Mouse (Mus musculus) neural tube, embryonic 11.5 days (tissue): Measurements from ENCODE around the gene Ctbs. TPM values are rescaled to one million over a fixed set of nuclear protein-coding genes. Genes with fewer than 3 reads are reported as not detected.
A peak's percentile ranks its signal among the peaks of the same experiment; 100 is the strongest.

ENCODE experiments used
- ATAC-seq: fragments of 200-750 bp; cut with Nextera tagmentation; 2 replicates; pipeline ENCODE4 v1.8.0; 2017; ENCODE audit warnings: moderate number of reproducible peaks, mild to moderate bottlenecking, moderate TSS enrichment, moderate library complexity; ENCODE audit not compliant: insufficient read depth, low FRiP score, low TSS enrichment
- DNase-seq: peaks from one replicate; pipeline ENCODE4 v3.0.0-alpha.2; 2015; ENCODE audit warnings: low spot score
- H3K27ac ChIP-seq: fragments of 300-500 bp; sonication (generic); 2 replicates; pipeline ENCODE4 v1.5.1; 2014; ENCODE audit warnings: low read depth, mild to moderate bottlenecking, low read length
- H3K27me3 ChIP-seq: fragments of 300-500 bp; sonication (generic); 2 replicates; pipeline ENCODE4 v1.6.1; 2014; ENCODE audit warnings: mild to moderate bottlenecking, low read length, mixed read lengths; ENCODE audit not compliant: control insufficient read depth, insufficient read depth
- H3K36me3 ChIP-seq: fragments of 300-500 bp; sonication (generic); 2 replicates; pipeline ENCODE4 v1.6.1; 2014; ENCODE audit warnings: mild to moderate bottlenecking, low read length, moderate library complexity, mixed read lengths; ENCODE audit not compliant: control insufficient read depth, insufficient read depth
- H3K4me1 ChIP-seq: fragments of 300-500 bp; sonication (generic); 2 replicates; pipeline ENCODE4 v1.6.1; 2014; ENCODE audit warnings: low read length, mixed read lengths; ENCODE audit not compliant: control insufficient read depth, insufficient read depth
- H3K4me2 ChIP-seq: fragments of 300-500 bp; sonication (generic); 2 replicates; pipeline ENCODE4 v1.6.1; 2014; ENCODE audit warnings: low read depth, mild to moderate bottlenecking, moderate library complexity
- H3K4me3 ChIP-seq: fragments of 300-500 bp; sonication (generic); 2 replicates; pipeline ENCODE4 v1.5.1; 2014; ENCODE audit warnings: low read depth, low read length
- H3K9ac ChIP-seq: fragments of 300-500 bp; sonication (generic); 2 replicates; pipeline ENCODE4 v1.6.1; 2014; ENCODE audit warnings: mild to moderate bottlenecking, low read length
- H3K9me3 ChIP-seq: fragments of 300-500 bp; sonication (generic); 2 replicates; pipeline ENCODE4 v1.6.1; 2016; ENCODE audit warnings: low read length; ENCODE audit not compliant: control insufficient read depth
- WGBS: fragments of 180-500 bp; shearing (Covaris S2); extraction: QIAGEN DNeasy Blood & Tissue Kit; methylation state at CpG from one replicate; pipeline ENCODE4 v1.1.7; 2014; 5-methylcytosine and 5-hydroxymethylcytosine counted together
- polyA plus RNA-seq: library from polyadenylated mRNA; unstranded; fragments of >200 nt; fragmentation: Nextera tagmentation; extraction: Ambion mirVana; gene quantifications from 2 replicates; pipeline ENCODE4 v1.2.1, GENCODE M21; 2014

Ctbs gene
- polyA plus RNA-seq, 1 experiment from 2014 or later, result 5.3 TPM

GRCm38 (mm10) chr3:146486464-146486863 is 36.9 kb downstream of the Ctbs start:
- Histone ChIP-seq H3K27me3 (no peaks in the 10 kb centered on the region), H3K9ac (no peak overlapping the region), H3K27ac (no peak overlapping the region), H3K9me3 (no peaks in the 10 kb centered on the region), H3K4me2 (no peak overlapping the region), H3K36me3 (no peaks in the 10 kb centered on the region), H3K4me1 (no peaks in the 10 kb centered on the region), H3K4me3 (no peak overlapping the region)
- DNase-seq (no peak), ATAC-seq (no peak)
- 83% methylated on average over 4 of the region's 4 CpGs for WGBS

GRCm38 (mm10) chr3:146494941-146495340 is 45.3 kb downstream of the Ctbs start:
- Histone ChIP-seq H3K4me3 (no peak overlapping the region), H3K4me2 (no peak overlapping the region), H3K9me3 (no peaks in the 10 kb centered on the region), H3K4me1 (no peaks in the 10 kb centered on the region), H3K27me3 (no peaks in the 10 kb centered on the region), H3K36me3 (no peaks in the 10 kb centered on the region), H3K9ac (no peak overlapping the region), H3K27ac (no peak overlapping the region)
- DNase-seq (no peak), ATAC-seq (no peak)
- 75% methylated on average over 8 of the region's 8 CpGs for WGBS

DNA sequence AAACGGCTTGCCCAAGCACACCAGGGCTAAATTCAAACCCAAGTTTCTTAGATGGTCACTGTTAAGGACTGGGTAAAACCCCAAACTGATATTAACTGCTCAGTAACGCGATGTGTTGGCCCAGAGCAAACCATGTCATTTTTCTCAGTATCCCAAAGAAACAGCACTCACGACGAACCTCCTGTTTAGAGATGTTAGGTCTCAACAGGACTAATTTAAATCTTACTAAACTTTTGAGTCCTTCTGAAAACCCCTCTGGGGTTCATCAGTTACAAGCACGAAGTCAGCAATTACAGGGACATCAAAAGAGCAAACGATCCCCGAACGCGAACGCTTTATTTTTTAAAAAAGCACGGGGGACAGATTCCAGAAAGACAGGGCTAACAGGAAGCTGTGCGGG is 49.4 kb downstream of the Ctbs start:
- no peaks in the 10 kb centered on the region for H3K9me3 ChIP-seq
- H3K4me2 ChIP-seq, result peak overlapping the region; percentile 77
- H3K4me3 ChIP-seq, result peak overlapping the region; percentile 77
- no peak for DNase-seq
- H3K27ac ChIP-seq, result peak overlapping the region; percentile 72
- H3K4me1 ChIP-seq, result peaks cover 17% of the 10 kb centered on the region
- WGBS, result 6% methylated on average over 13 of the region's 13 CpGs
- 0 out of 2 replicates have a peak, but pooled peaks have one; percentile 1 for ATAC-seq
- H3K36me3 ChIP-seq, result no peaks in the 10 kb centered on the region
- H3K27me3 ChIP-seq, result no peaks in the 10 kb centered on the region
- peak overlapping the region; percentile 83 for H3K9ac ChIP-seq

- H3K27me3 ChIP-seq, result no peaks in the 10 kb centered on the region
- H3K9me3 ChIP-seq, result no peaks in the 10 kb centered on the region
- H3K36me3 ChIP-seq, result no peaks in the 10 kb centered on the region
- peak within 1 kb of the TSS; percentile 83 for H3K9ac ChIP-seq
- H3K27ac ChIP-seq, result peak within 1 kb of the TSS; percentile 72
- 0% methylated on average over 51 of the region's 88 CpGs for WGBS
- peaks cover 17% of the 10 kb centered on the region for H3K4me1 ChIP-seq
- DNase-seq, result peak; percentile 93
- peak; percentile 88 for ATAC-seq
- H3K4me3 ChIP-seq, result peak within 1 kb of the TSS; percentile 77
- H3K4me2 ChIP-seq, result peak within 1 kb of the TSS; percentile 77
Measured at GRCm38 (mm10) chr3:146499431-146500002, 49.9 kb downstream of the Ctbs start, which contains the start of the genes Spata1 and Gng5. Gene Spata1 (minus strand): TSS chr3:146499753. Gene Gng5 (plus strand): TSS chr3:146499807.

- ATAC-seq (peak; percentile 82), DNase-seq (peak; percentile 79)
- H3K27ac ChIP-seq, result peak overlapping the region; percentile 72
- H3K36me3 ChIP-seq, result no peaks in the 10 kb centered on the region
- H3K4me1 ChIP-seq, result peaks cover 17% of the 10 kb centered on the region
- peak overlapping the region; percentile 77 for H3K4me2 ChIP-seq
- under 1% methylated on average over 57 of the region's 57 CpGs for WGBS
- no peaks in the 10 kb centered on the region for H3K9me3 ChIP-seq
- H3K27me3 ChIP-seq, result no peaks in the 10 kb centered on the region
- H3K4me3 ChIP-seq, result peak overlapping the region; percentile 77
- H3K9ac ChIP-seq, result peak overlapping the region; percentile 83
Measured at GRCm38 (mm10) chr3:146500003-146500809, 50.6 kb downstream of the Ctbs start.

DNA sequence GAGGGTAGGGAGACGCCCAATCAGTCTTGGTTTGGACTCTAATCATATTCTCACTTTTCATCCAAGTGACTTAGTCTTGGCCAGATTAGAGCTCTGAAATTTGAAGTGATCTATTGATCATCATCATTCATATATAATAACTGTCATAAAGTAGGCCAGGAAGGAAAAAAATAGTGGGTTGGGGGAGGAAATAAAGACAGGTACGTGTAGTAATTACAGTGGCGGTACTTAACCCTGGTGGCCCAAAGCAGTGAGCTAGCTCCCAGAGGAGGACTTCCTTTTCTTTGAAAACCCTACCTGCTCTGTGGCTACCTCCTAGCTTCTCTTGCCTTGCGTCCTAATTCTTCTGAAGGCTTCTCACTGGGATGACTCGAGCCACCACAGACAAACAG is 51.2 kb downstream of the Ctbs start:
- 10% methylated on average over 5 of the region's 5 CpGs for WGBS
- ATAC-seq, result no peak
- H3K4me2 ChIP-seq, result peak overlapping the region; percentile 77
- no peaks in the 10 kb centered on the region for H3K27me3 ChIP-seq
- H3K36me3 ChIP-seq, result peaks cover 1% of the 10 kb centered on the region; the same call in 1 of the 2 replicates
- no peak overlapping the region for H3K27ac ChIP-seq
- DNase-seq, result no peak
- H3K4me3 ChIP-seq, result peak overlapping the region; percentile 77
- H3K9me3 ChIP-seq, result no peaks in the 10 kb centered on the region
- peak overlapping the region; percentile 83 for H3K9ac ChIP-seq
- peaks cover 17% of the 10 kb centered on the region for H3K4me1 ChIP-seq

GRCm38 (mm10) chr3:146501601-146502123 is 52.1 kb downstream of the Ctbs start:
- no peak for ATAC-seq

DNA sequence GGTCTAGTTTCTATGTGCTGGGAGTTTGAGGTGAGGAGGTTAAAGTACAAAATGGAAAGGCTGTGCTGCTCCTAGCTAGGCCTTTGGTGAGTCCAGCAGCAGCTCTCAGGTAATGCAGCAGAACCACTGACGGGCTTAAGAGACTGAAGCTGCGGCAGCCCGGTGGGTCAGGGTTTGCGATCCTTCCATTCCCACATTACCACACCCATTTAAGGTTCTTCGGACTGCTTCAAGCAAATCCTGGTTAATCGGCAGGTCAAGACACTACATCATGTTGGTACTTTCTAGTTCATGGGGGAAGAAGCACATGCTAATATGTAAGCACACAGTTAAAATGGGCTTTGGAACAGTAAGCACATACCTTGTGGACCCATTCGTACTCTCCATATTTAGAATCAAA is 57.1 kb downstream of the Ctbs start:
- Histone ChIP-seq H3K4me3 (no peak overlapping the region), H3K36me3 (peaks cover 9% of the 10 kb centered on the region), H3K9me3 (no peaks in the 10 kb centered on the region), H3K4me2 (no peak overlapping the region), H3K9ac (no peak overlapping the region), H3K4me1 (peaks cover 7% of the 10 kb centered on the region), H3K27ac (no peak overlapping the region), H3K27me3 (no peaks in the 10 kb centered on the region)
- ATAC-seq (no peak), DNase-seq (no peak)
- 91% methylated on average over 7 of the region's 7 CpGs for WGBS

More at GRCm38 (mm10) chr3:146501601-146502123, 52.1 kb downstream of the Ctbs start:
- Histone ChIP-seq H3K4me2 (peak overlapping the region; percentile 77), H3K9ac (peak overlapping the region; percentile 33), H3K27ac (no peak overlapping the region), H3K4me3 (peak overlapping the region; percentile 77), H3K4me1 (peaks cover 17% of the 10 kb centered on the region), H3K36me3 (peaks cover 5% of the 10 kb centered on the region), H3K9me3 (no peaks in the 10 kb centered on the region), H3K27me3 (no peaks in the 10 kb centered on the region)
- no peak for DNase-seq
- 60% methylated on average over 5 of the region's 5 CpGs for WGBS
